Mouse (Mus musculus) olfactory bulb, adult 2 months (tissue): ENCODE results near the gene Ptov1.

Source experiments
- CTCF ChIP-seq: fragments of 200-500 bp; IDR thresholded peaks from 2 replicates; pipeline ENCODE4 v1.5.1; 2012; ENCODE audit warnings: low read depth, mild to moderate bottlenecking, low read length, moderate library complexity; ENCODE audit not compliant: insufficient read depth
- POLR2A ChIP-seq: fragments of 200-500 bp; IDR thresholded peaks from 2 replicates; pipeline ENCODE4 v1.6.1; 2012; ENCODE audit warnings: mild to moderate bottlenecking, low read depth, low read length, moderate library complexity; ENCODE audit not compliant: insufficient read depth

DNA sequence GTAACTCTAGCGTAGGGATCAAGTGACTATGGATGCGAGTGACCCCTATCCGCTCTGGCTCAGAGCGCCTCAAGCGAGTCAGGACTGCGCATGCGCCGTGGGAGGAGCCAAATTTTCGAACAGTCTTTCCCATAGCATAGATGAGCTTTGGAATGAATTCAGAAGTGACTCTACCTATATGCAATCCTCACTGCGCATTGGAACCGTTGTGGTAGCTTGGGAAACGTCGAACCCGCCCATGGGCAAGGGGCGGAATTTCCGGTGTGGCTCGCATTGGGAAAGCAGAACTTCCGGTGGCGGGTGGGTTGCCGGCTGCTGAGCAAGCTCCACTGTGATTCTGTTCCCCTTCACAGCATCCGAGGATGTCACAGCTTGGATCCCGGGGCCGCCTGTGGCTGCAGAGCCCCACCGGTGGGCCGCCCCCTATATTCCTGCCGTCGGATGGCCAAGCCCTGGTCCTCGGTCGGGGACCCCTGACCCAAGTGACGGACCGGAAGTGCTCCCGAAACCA, 12.5 kb downstream of the Ptov1 start, which contains the start of gene Pnkp:
- TF ChIP-seq POLR2A, result peak; percentile 54; the same call in 1 of the 2 replicates
- TF ChIP-seq CTCF, result no peak
